Mouse (Mus musculus) thymus, postnatal 10 days (tissue): ENCODE results near the gene Slc5a11.

ENCODE experiments used
- DNase-seq, 2 experiments: peaks; one replicate each; pipeline ENCODE4 v3.0.0; 2021; ENCODE audit warnings: low spot score in 2 of 2

The Slc5a11 gene

DNA sequence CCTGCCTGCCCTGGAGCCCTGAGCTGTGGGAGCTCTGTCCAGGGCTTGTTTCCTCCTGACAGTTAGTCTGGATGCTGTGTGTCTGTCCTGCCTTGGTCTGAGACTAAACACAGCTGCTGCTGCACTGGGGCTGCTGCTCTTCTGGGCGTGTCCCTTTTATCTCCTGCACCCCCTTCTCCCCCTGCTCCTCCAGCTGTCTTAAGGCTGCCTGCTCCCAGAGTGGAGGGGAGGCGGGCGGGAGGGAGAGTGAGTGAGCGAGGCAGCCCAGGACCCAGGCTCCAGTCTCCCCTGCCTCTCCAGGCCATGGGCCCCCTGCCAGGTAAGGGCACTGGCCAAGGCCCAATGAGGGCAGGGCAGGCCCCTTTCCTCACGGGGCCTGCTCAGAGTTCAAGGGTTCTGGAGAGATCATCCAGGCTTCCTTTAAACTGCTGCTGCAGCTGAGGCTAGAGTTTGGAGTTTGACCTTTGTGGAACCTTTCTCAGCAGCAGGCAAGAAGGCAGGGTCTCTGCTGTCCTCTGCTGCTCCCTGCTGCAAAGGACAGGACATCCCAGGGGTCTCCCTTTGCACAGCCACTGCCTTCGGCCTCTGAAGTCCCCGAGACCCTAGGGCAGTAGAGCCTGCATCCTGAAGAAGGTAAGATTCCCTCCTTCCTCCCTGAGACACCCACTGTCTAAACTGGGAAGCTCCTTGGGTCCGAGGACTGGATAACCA, at the start of gene Slc5a11:
TSS of gene Slc5a11 (plus strand) at position 416 of the 711 bp plus-strand sequence.
- no peak for DNase-seq

DNA sequence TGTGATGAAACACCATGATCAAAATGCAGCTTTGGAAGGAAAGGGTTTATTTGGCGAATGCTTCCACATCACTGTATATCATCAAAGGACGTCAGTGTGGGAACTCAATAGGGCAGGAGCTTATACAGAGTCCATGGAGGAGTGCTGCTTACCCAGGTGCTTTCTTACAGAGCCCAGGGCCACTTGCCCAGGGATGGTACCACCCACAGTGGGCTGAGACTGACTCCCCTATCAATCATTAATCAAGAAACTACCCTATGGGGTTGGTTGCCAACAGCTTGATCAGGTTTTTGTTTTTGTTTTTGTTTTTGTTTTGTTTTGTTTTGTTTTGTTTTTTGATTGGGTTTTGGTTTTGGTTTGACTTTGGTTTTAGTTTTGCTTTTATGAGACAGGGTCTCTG, 47.1 kb upstream of the Slc5a11 start:
- no peak for DNase-seq

DNA sequence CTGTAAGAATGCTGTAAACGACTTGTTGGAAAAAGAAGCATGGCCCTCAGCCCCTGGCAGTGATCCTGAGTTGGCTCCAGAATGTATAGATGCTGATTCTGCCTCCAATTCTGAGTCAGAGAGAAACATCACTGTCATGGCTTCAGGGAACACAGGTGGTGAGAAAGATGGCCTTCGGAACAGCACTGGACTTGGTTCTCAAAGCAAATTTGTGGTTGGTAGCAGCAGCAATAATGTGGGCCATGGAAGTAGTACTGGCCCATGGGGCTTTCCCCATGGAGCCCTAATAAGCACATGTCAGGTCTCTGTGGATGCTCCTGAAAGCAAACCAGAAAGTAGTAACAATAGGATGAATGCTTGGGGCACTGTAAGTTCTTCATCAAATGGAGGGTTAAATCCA, 45.0 kb upstream of the Slc5a11 start:
- no peak for DNase-seq

DNA sequence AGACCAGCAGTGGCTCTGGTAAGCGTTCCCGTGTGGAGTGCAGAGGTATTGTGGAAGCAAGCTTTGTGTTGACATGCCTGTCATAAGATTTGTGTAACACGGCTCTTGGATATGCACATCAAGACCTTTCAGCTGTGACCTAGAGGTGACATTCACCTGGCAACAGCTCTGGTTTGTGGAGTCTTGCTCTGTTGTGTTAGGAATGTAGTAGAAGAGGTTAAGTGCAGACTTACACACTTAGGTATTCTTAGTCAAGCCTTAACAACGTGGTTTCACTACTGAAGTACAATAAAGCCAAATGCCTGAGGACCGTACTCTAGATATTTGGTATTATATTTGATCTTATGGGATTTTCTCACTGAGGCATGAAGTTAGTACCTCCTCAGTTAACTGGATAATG, 42.5 kb upstream of the Slc5a11 start:
- DNase-seq = no peak

DNA sequence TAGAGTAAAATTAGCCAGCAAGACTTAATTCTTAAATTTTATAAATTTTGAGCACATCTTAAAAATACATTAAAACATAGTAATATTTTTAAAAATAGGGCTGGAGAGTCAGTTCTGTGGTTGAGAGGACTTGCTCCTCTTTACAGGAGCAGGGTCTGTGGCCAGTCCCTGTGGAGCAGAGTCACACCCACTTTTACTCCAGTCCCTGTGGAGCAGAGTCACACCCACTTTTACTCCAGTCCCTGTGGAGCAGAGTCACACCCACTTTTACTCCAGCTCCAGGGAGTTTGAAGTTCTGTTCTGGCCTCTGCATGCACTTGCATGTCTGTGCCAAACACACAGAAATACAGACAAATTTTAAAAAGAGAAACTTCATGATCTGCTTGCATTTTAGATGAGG, 37.4 kb upstream of the Slc5a11 start:
- no peak for DNase-seq

DNA sequence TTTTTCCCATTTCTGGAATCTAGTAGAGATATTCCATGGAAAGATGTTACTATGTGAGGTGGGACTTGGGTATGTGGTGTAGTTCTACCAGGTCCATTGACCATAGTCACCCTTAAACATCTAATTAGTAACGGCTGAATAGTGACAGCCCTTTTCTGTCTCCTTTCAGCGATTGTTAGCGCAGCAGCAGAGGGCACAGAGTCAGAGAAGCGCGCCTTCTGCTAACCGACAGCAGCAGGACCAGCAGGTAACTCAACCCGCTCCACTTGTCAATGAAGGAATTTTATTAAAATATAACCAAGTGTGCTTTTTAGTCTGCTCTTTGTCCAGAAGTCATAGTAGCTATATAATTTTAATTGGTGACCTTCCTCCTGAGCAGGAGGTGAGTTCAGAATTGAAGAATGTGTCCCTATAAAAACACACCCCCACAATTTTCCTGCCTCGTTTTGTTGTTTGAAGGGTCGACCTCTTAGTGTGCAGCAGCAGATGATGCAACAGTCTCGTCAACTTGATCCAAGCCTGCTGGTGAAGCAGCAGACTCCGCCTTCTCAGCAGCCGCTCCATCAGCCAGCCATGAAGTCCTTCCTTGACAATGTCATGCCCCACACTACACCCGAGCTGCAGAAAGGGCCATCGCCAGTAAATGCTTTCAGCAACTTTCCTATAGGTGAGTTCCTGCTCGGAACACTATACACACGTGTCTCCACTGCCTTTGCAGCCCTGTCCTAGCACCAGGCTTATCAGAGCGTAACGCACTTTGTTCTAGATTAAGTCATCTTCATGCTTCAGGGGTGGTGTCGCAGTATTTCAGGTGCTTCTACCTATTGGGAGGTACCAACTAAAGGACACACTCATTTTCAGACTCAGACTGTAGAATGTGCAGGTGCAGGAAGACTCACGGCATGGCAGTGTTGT, 32.5 kb upstream of the Slc5a11 start:
- DNase-seq = no peak

DNA sequence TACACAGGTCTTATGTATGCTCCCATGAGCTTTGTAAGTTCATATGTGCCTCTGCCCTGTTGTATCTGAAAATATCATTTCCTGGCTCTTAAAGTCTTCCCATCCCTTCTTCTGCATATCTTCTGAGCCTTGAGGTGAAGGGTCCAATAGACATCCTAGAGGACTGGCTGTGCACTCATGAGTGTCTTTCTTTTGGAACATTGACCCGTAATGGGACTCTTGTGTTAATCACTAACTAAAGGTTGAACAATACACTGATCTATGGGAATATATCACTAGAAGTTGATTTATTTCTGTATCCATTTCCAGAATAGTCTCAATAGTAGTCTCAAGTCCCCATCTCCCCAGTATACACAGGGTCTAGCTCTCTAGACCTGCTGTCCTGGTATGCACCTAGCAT, 29.7 kb upstream of the Slc5a11 start:
- no peak for DNase-seq

DNA sequence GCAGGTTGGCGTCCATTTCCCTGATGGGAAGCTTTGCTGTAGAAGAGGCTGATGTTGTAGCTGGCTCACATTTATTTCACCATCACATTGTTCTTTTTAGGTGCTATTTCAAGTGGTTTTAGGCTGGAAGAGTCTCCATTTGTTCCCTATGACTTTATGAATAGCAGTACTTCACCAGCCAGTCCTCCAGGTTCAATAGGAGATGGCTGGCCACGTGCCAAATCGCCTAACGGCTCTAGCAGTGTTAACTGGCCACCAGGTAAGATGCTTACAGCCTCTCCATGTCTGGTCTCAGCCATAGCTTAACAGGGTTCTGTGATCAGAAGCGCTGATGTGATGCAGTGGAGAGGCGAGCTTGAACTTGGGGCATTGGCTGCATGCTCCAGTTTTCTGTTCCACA, 28.1 kb upstream of the Slc5a11 start:
- DNase-seq = no peak

DNA sequence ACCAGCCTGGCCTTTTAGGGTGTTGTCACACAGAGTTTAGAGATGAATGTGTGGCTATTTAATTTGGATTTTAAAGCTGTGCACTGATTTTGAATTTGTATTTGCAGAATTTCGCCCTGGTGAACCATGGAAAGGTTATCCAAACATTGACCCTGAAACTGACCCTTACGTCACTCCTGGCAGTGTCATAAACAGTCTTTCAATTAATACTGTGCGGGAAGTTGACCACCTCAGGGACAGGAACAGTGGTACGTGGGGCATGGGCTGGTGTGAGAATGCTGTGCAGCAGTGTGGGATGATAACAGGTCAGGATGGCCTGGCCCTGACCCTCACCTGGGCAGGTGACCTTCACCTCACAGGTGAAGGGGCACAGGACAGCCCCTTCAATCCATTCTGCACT, 27.3 kb upstream of the Slc5a11 start:
- DNase-seq = no peak

DNA sequence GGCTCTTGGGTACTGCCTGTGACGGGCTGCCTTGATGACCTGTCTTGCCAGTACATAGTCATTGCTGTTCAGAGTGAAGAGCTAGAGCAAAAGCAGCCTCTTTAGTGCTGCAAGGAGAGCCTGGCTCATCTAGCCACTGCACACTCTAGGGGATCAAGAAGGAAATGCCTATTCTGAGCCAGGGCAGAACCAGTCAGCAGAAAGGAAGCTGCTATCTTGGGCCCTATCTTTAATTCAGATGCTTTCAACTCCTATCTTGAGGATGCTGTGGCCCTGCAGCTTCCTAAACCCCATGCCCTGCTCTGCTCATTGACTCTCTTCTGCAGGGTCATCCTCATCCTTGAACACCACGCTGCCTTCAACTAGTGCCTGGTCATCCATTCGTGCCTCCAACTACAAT, 26.1 kb upstream of the Slc5a11 start:
- no peak for DNase-seq

DNA sequence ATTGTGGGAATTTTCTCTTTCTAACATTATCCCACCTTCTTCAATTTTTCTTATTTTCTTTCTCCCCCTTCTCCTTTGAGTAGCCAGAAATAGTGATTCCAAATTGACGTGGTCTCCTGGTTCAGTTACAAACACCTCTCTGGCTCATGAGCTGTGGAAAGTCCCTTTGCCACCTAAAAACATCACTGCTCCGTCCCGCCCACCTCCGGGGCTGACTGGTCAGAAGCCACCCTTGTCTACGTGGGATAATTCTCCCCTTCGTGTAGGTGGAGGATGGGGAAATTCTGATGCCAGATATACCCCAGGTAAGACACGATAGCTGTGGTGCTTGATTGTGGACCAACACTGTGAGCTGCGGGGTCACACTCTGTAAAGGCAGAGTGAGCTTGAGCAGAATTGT, 24.8 kb upstream of the Slc5a11 start:
- no peak for DNase-seq

DNA sequence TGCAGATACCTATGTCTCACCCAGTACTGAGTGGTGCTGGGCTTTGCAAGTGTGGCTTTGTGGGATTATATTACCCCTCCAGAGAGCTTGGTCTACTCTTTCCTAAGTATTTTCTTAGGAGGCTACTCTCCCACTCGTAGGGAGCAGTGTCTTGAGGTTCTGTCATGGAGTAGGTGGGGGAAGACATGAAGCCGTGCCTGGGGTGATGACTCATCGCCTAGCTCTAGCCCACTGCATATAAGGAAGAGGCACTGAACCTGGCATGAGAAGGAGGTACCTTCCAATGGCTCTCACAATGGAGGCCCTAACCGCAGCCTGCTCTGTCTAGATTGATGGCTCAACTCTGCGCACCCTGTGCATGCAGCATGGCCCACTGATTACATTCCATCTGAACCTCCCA, 22.8 kb upstream of the Slc5a11 start:
- DNase-seq = no peak

DNA sequence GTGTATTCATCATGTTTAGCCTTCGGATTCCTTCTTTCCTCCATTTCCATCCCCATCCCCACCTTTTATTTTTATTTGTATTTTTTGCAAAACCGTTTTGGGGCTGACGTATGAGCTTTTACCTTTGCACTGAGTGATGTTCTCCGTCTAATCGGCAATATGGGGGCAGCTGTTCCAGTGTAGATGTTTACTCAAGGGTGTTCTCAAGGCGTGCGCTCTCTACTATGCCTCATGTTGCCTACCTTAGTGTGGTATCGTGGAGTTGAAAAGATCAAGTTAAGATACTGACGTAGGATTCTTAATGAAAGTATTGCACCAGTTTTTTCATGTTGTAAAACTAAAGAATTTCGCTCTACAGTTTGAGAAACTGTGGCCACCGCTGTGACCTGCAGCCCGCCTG, 21.4 kb upstream of the Slc5a11 start:
- DNase-seq = no peak

DNA sequence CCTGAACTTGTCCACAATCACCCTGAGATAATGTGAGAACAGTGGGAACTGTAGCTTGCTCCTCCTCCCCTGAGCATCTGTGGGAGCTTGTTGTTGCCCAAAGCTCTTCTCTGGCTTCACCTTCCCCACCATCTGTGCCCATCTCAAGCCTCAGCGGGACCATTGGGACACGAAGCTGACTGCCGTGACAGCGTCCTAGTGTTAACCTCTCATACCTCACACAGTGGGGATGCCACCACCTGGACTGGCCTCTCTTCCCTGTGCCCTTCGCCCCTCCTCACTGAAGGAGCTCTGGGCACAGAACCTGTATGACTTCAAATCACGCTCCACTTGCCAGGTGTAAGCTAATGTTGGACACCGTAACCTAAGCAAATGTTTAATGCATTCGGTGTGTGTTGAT, 19.9 kb upstream of the Slc5a11 start:
- no peak for DNase-seq

DNA sequence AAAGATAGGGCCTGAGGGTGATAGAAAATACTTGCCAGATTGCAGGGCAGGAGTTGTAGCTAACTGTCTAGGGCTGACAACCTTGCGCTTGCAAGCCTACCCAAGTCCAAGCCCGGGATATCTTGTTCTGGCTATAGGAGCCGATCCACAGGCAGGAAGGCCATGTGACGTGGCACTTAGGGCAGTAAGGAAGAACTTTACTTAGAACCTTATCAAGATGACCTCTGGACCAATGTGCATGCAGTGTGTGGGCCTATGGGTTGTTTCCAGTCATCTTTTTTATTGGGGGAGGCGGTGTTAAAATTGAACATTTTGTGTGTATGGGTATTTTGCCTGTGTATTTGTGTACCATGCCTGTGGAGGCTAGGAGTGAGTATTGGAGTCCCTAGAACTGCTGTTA, 18.1 kb upstream of the Slc5a11 start:
- DNase-seq = no peak

DNA sequence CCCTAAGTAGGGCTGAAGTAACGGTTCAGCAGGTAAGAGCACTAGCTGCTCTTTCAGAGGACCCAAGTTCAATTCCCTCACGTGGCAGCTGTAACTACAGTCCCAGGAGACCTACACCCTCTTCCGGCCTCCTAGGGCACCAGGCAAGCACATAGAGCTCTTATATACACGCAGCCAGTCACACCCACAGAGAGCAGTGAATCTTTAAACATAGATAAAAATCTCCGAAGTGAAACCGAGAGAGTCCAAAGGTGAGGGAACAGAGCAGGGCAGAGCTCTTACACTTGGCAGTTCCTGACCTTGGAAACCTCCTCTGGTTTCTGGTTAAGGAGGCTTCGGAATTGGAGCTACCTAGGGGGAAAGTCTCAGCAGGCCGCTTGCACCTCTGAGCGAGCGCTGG, 15.9 kb upstream of the Slc5a11 start:
- DNase-seq = no peak

DNA sequence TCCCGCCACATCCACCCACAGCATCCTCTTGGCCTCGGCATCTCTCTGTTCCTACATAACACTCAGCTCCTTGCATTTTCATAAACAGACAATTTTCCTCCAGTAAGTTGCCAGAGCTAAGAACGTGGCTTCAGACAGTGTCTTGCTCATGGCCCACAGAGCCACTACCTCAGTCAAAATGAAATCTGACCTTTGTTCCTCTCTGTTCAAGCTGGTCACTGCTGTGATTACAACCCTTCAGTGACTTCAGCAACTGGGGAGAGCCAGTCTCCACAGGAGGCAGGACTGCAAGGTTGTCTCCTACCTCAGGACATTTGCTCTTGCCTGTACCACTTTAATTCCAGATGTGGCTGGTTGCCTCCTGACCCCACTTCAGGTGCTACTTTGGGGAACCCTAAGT, 15.4 kb upstream of the Slc5a11 start:
- no peak for DNase-seq

DNA sequence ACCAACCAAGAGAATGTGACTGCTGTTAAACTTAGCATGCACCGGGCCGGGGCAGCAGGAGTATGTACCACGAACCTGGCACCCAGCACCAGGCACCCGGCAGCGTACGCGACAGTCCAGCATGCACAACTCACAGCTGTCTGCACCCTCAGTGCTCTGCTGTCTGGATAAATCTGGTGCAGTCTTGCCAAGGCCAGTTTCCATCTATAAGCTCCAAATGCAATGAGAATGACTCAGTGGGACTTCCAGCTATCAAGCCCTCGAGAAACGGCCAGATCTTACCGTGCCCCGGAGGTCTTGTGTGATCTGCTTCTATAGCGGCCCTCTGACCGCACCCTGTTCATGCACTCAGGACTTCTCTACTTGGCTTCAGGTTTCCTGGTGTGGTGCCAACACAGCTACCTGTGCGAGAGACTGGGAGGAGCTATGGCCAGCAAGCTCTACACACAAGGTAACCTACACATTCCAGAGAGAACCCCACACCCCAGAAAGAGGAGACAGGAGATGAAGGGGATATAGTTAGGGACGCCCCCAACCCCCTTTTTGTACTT, 14.8 kb upstream of the Slc5a11 start:
- DNase-seq = no peak

DNA sequence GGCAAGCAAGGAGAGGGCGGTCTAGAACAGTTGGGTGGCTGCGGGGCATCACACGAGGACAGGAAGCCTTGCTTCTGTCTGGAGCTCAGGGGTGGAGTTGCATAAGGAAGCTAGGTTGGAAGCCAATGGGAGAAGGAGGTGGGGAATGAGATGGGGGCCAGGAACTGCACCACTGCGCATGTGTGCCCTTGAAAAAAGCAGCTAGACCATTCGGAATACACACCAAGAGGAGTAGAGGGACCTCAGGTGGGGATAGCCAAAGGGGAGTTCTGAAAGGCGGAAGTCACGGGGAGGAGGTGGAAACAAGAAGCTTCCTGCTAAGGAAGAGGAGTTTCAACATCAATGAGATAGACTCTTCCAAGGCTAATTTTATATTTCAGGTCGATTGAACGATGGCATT, 13.9 kb upstream of the Slc5a11 start:
- DNase-seq = no peak

DNA sequence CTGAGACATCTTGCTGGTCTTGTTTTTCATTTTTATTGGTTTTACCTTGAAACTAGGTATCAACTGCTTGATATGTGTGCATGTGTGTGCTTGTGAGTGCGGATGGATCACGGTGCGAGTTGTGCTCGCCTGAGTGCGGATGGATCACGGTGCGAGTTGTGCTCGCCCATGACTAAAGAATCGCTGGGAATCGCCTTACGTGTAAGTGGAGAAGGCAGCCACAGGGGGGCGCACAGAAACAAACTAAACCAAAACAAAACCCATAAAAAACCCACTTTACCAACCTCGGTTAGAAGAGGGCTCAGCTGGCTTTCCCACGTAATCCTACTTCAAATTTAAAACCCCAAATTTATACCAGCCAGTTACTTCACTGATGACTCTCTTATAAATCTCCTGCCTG, 9.3 kb upstream of the Slc5a11 start:
- DNase-seq = peak in 1 of 2 experiments; percentile 58

DNA sequence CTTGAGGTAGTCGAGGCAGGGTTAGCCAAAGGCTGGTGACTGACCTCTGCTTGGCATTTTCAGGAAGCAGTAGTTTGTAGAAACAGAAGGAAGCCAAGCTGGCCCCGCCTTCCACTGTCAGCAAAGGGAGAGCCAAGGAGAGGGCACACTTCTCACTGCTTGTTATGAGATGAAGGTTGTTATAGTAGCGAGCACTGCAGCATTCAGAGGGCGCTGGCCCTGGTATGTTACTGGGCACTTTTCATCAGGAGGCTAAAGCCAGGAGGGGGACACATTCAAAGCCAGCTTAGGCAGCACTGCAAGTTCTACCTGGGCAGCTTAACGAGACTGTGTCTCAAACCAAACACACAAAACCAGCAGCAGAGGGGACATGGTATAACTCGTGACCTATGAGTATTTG, 7.0 kb upstream of the Slc5a11 start:
- no peak for DNase-seq

DNA sequence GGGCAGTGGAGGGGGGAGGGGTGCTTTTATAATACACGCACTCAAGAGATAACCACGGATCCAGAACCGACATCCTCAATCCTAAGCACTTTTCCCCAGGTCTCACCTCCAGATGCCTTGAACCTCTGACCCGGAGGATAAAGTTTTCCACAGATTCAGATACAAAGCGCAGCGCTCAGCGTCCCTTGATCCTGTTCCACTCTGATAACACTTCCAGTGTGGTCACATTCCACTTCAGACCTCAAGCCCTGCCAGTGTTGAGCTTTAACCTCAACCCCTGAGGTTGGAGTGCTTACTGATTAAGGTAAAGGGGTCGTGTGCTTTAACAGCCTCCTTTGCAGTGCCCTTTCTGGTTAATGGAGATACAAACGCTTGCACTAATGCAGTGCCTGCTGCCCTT, 4.7 kb upstream of the Slc5a11 start:
- DNase-seq = no peak

DNA sequence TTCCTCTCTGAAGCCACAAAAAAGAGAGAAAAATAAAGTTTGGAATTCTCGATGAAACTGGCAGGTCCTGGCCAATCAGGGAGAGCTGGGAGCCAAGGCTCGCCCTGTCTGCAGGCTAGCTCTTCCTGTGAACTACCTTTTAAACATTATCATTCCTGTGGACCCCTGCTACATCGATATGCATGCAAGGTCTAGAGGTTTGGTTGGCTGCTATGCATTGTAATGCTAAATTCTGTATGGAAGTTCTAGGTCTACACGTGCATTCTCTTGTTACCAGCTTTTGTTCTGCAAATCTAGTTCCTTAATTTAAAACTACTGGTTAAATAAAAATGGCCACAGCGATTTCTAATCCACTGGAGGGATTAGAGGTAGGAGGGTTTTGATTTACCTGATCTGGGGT, 3.1 kb upstream of the Slc5a11 start:
- DNase-seq = no peak
